ENCODE assay signal across 16 mouse cellular contexts in the genomic region with DNA sequence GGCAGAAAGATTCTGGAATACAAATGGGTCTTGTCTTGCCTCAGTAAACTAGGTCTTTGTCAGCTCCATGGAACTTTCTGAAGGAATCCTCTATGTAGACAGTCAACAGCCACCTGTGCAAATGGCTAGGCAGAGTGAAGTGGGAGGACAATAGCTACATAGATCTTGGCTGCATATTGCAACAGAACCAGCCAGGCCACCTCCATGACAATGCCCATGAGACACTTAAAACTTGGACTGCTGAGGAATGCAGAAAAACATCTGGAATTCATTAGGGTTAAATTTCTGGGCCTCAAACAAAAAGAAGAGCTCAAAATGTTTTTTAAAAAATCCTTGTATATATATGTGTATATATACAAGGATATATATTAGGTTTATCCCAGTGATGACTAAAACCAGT. TPM values are rescaled to one million over a fixed set of nuclear protein-coding genes. Genes with fewer than 3 reads are reported as not detected.
"Had no signal": no experiment of that assay in that cellular context is flagged by ENCODE, and none has a peak within 500 bp of the region (broad histone marks: within the 10 kb centered on the region; RNA-seq: fewer than 3 reads in every experiment).

No protein-coding gene starts in this region.

- H3K4me3 ChIP-seq: midbrain, embryonic 10.5 days; midbrain, embryonic 15.5 days; neural tube, embryonic 12.5 days; stomach, embryonic 15.5 days had no signal

- DNase-seq: kidney, adult 18-20 months; kidney, postnatal 14 days; liver; lung, adult 18-20 months; lung, postnatal 36 days; right cerebral cortex, postnatal 4 days; thymus, postnatal 25 days had no signal

- H3K4me2 ChIP-seq: midbrain, embryonic 15.5 days; neural tube, embryonic 12.5 days; stomach, embryonic 15.5 days had no signal

- H3K27me3 ChIP-seq: midbrain, embryonic 15.5 days; neural tube, embryonic 12.5 days; stomach, embryonic 15.5 days had no signal

- H3K4me1 ChIP-seq: neural tube, embryonic 12.5 days; stomach, embryonic 15.5 days had no signal

- H3K9ac ChIP-seq: liver, embryonic 14.5 days; midbrain, embryonic 15.5 days; neural tube, embryonic 12.5 days; stomach, embryonic 15.5 days had no signal

- ATAC-seq: lung, postnatal 0 days; midbrain, embryonic 15.5 days had no signal

- H3K9me3 ChIP-seq: midbrain, embryonic 15.5 days; stomach, embryonic 15.5 days had no signal

- H3K27ac ChIP-seq: liver, embryonic 14.5 days; midbrain, embryonic 10.5 days; midbrain, embryonic 15.5 days; neural tube, embryonic 12.5 days; stomach, embryonic 15.5 days had no signal

- H3K36me3 ChIP-seq: midbrain, embryonic 10.5 days; midbrain, embryonic 15.5 days; neural tube, embryonic 12.5 days; stomach, embryonic 15.5 days had no signal

RNA-seq across cellular contexts. Expression of a gene that starts 50.4 kb away (rescaled TPM):
- polyA plus RNA-seq: kidney, embryonic 14.5 days; midbrain, embryonic 10.5 days had no signal

RNA-seq across cellular contexts. Expression of a gene that starts 58.1 kb away (rescaled TPM):
- polyA plus RNA-seq: kidney, embryonic 14.5 days; large intestine, adult 2 months; liver, embryonic 14.5 days; lung, postnatal 0 days; midbrain, embryonic 10.5 days; midbrain, embryonic 15.5 days; neural tube, embryonic 12.5 days; stomach, embryonic 15.5 days; urinary bladder, adult 2 months had no signal
